Mouse (Mus musculus) forebrain, embryonic 12.5 days (tissue): ENCODE data around the gene Sufu. TPM values are rescaled to one million over a fixed set of nuclear protein-coding genes. Genes with fewer than 3 reads are reported as not detected.

Experiments used
- ATAC-seq: fragments of 200-750 bp; cut with Nextera tagmentation; 2 replicates; pipeline ENCODE4 v1.8.0; 2017; ENCODE audit warnings: moderate TSS enrichment; ENCODE audit not compliant: low FRiP score
- H3K27ac ChIP-seq: fragments of 300-500 bp; sonication (generic); 2 replicates; pipeline ENCODE4 v1.5.1; 2016; ENCODE audit warnings: mild to moderate bottlenecking
- H3K27me3 ChIP-seq: fragments of 300-500 bp; sonication (generic); 2 replicates; pipeline ENCODE4 v1.6.1; 2016; ENCODE audit warnings: mild to moderate bottlenecking
- H3K36me3 ChIP-seq: fragments of 300-500 bp; sonication (generic); replicated peaks from 2 replicates; pipeline ENCODE4 v1.6.1; 2016; ENCODE audit warnings: mild to moderate bottlenecking
- H3K4me1 ChIP-seq: fragments of 300-500 bp; sonication (generic); 2 replicates; pipeline ENCODE4 v1.6.1; 2016
- H3K4me2 ChIP-seq: fragments of 300-500 bp; sonication (generic); 2 replicates; pipeline ENCODE4 v1.6.1; 2016; ENCODE audit warnings: mild to moderate bottlenecking, moderate library complexity
- H3K4me3 ChIP-seq: fragments of 300-500 bp; sonication (generic); replicated peaks from 2 replicates; pipeline ENCODE4 v1.5.1; 2016; ENCODE audit warnings: mild to moderate bottlenecking
- H3K9ac ChIP-seq: fragments of 300-500 bp; sonication (generic); 2 replicates; pipeline ENCODE4 v1.6.1; 2016; ENCODE audit warnings: mild to moderate bottlenecking
- H3K9me3 ChIP-seq: fragments of 300-500 bp; sonication (generic); 2 replicates; pipeline ENCODE4 v1.6.1; 2016
- WGBS: fragments of 180-500 bp; shearing (Covaris S2); methylation state at CpG from one replicate; pipeline ENCODE4 v1.1.7; 2016; 5-methylcytosine and 5-hydroxymethylcytosine counted together
- polyA plus RNA-seq: library from polyadenylated mRNA; unstranded; fragments of >200 nt; fragmentation: Nextera tagmentation; extraction: Ambion mirVana; gene quantifications from 2 replicates; pipeline ENCODE4 v1.2.1, GENCODE M21; 2016

Gene Sufu
- polyA plus RNA-seq, 1 experiment from 2014 or later, result 38.7 TPM

DNA sequence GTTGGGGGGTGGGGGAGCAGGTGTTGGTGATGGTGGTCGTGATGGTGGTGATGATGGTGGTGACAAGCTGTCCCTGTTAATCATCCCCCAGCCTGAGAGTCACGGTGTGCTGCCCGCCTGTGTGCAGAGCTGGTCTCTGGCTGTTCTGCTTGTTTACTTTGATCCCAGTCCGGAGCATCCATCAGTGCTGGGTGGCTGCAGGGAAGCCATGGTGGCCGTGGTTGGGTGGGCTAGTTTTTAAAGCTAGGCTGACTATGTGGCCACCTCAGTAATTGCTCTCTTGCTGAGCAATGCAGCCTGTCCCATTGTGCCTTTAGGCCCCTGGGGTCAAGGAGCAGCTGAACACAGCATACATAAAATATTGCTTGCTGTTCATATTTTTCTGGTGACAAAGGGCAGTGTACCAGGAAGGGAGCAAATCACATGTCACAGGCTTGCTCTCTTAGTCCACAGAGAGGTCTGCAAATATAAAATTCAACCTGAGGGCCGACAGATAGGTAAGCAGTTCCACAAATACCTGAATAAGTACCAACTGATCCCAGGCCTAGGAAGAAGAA, 137.9 kb downstream of the Sufu start:
- WGBS, result 53% methylated on average over 6 of the region's 6 CpGs
- H3K27ac ChIP-seq, result no peak overlapping the region
- no peak for ATAC-seq
- peaks cover 52% of the 10 kb centered on the region for H3K4me1 ChIP-seq
- H3K4me2 ChIP-seq, result no peak overlapping the region
- H3K27me3 ChIP-seq, result no peaks in the 10 kb centered on the region
- H3K4me3 ChIP-seq, result no peak overlapping the region
- peaks cover 13% of the 10 kb centered on the region for H3K36me3 ChIP-seq
- H3K9me3 ChIP-seq, result no peaks in the 10 kb centered on the region
- no peak overlapping the region for H3K9ac ChIP-seq

DNA sequence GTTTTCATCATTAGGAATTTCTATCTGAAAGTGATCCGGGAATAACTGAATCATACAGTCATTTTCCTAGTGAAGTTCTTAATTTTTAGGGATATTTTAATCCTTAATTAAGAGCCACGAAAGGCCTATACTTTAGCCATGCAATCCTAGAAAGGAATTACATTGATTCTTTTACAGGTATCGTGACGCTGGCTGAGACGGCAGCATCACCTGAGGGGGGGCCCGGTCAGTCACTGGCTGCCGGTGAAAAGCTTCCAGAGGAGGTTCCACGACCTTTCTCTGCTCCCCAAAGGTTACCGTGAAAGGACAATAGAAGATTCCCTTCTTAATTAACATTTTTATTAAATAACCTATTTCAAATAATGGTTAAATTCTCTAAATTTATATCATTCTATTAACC, 140.7 kb downstream of the Sufu start:
- Histone ChIP-seq H3K4me2 (no peak overlapping the region), H3K4me1 (peaks cover 24% of the 10 kb centered on the region), H3K9ac (no peak overlapping the region), H3K36me3 (peaks cover 41% of the 10 kb centered on the region), H3K27ac (no peak overlapping the region), H3K27me3 (no peaks in the 10 kb centered on the region), H3K9me3 (no peaks in the 10 kb centered on the region; the same call in 1 of the 2 replicates), H3K4me3 (no peak overlapping the region)
- 92% methylated on average over 9 of the region's 9 CpGs for WGBS
- no peak for ATAC-seq

DNA sequence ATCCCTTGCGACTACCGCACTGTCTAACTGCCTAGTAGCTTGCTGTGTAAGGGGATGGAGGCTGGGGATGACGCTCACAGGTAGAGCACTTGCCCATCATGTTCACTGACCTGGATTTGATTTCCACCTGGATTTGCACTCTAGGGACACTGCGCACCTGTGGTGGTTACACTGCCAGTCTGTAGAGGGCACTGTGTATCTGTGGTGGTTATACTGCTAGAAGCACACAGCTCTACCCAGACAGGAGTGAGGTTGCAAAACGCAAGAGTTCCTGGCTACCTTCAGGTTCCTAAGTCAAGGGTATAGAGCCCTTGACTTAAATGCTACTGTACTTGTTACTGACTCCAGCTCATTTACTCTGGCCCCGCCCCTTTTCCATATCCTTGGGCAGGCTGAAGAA, 141.5 kb downstream of the Sufu start:
- no peak overlapping the region for H3K27ac ChIP-seq
- no peaks in the 10 kb centered on the region; the same call in 1 of the 2 replicates for H3K9me3 ChIP-seq
- H3K9ac ChIP-seq, result no peak overlapping the region
- no peak overlapping the region for H3K4me2 ChIP-seq
- no peaks in the 10 kb centered on the region for H3K27me3 ChIP-seq
- peaks cover 16% of the 10 kb centered on the region for H3K4me1 ChIP-seq
- no peak for ATAC-seq
- 88% methylated on average over 6 of the region's 6 CpGs for WGBS
- peaks cover 49% of the 10 kb centered on the region for H3K36me3 ChIP-seq
- no peak overlapping the region for H3K4me3 ChIP-seq

Other genes with a start within 250 kb of the Sufu start
- 0.24 TPM in 1 of 2 replicates, not detected in the other for gene Pitx3, start 248.6 kb upstream of the Sufu start, polyA plus RNA-seq
- gene Gbf1, start 244.4 kb upstream of the Sufu start, polyA plus RNA-seq, result 59.9 and 64.0 TPM in 2 replicates
- 2.5 and 2.9 TPM in 2 replicates for gene Nfkb2, start 92.6 kb upstream of the Sufu start, polyA plus RNA-seq
- 23.1 and 25.4 TPM in 2 replicates for gene Psd, start 69.7 kb upstream of the Sufu start, polyA plus RNA-seq
- 23.5 and 24.5 TPM in 2 replicates for gene Fbxl15, start 68.7 kb upstream of the Sufu start, polyA plus RNA-seq
- 226 TPM in 2 replicates for gene Cuedc2, start 58.2 kb upstream of the Sufu start, polyA plus RNA-seq
- gene Mfsd13a, start 55.8 kb upstream of the Sufu start, polyA plus RNA-seq, result 8.8 and 9.3 TPM in 2 replicates
- gene 2310034G01Rik, start 46.6 kb upstream of the Sufu start, polyA plus RNA-seq, result 1.4 and 1.8 TPM in 2 replicates
- gene Actr1a, start 1.1 kb upstream of the Sufu start, polyA plus RNA-seq, result 241 and 254 TPM in 2 replicates
- 33.9 and 35.1 TPM in 2 replicates for gene Trim8, start 104.8 kb downstream of the Sufu start, polyA plus RNA-seq
- gene Arl3, start 176.3 kb downstream of the Sufu start, polyA plus RNA-seq, result 216 and 224 TPM in 2 replicates
- 12.2 and 14.6 TPM in 2 replicates for gene Sfxn2, start 176.5 kb downstream of the Sufu start, polyA plus RNA-seq
- gene Wbp1l, start 202.2 kb downstream of the Sufu start, polyA plus RNA-seq, result 43.2 and 44.5 TPM in 2 replicates